Mouse (Mus musculus) CH12F3 (cell line): ENCODE measurements around the gene Itga1.

Experiments used
- in situ Hi-C: fragments of 300-500 bp; cut with MboI; formaldehyde crosslinking; loops from 2 replicates; pipeline ENCODE4 v1.14.3; 2020; ENCODE audit warnings: low sequenced_read_pairs

Gene Itga1

GRCm38 (mm10) chr13:114914559-114914958, 187.2 kb downstream of the Itga1 start:
- in situ Hi-C loops: no loop called here

- in situ Hi-C loops: no loop called here
Measured at GRCm38 (mm10) chr13:114910629-114911028, 191.1 kb downstream of the Itga1 start.

GRCm38 (mm10) chr13:114909514-114909913, 192.2 kb downstream of the Itga1 start:
- in situ Hi-C loops: no loop called here

- in situ Hi-C loops: no loop called here
Measured at GRCm38 (mm10) chr13:114907876-114908275, 193.9 kb downstream of the Itga1 start.
